Mouse (Mus musculus) retina, postnatal 7 days (tissue): ENCODE measurements around the gene Timd2.
A peak's percentile ranks its signal among the peaks of the same experiment; 100 is the strongest.
"Not testable (repeated sequence)": the region's sequence is repeated elsewhere in the genome, so short reads cannot be mapped to it uniquely, and the experiment has no call there.

Source experiments
- DNase-seq: peaks from one replicate; pipeline ENCODE4 v3.0.0-alpha.2; 2012; ENCODE audit warnings: low read depth, low spot score

Timd2 gene

GRCm38 (mm10) chr11:46665599-46666522 is 41.0 kb downstream of the Timd2 start:
- peak; percentile 9 for DNase-seq

- DNase-seq, result no peak
Observed at GRCm38 (mm10) chr11:46663215-46663614, 43.6 kb downstream of the Timd2 start.

- DNase-seq, result no peak
Observed at GRCm38 (mm10) chr11:46652476-46652875, 54.4 kb downstream of the Timd2 start.

GRCm38 (mm10) chr11:46649655-46650054 is 57.2 kb downstream of the Timd2 start:
- DNase-seq, result not testable (repeated sequence)

GRCm38 (mm10) chr11:46644824-46645223 is 62.0 kb downstream of the Timd2 start:
- no peak for DNase-seq

- DNase-seq, result no peak
Observed at GRCm38 (mm10) chr11:46636568-46636967, 70.3 kb downstream of the Timd2 start.

GRCm38 (mm10) chr11:46635516-46635915 is 71.3 kb downstream of the Timd2 start:
- DNase-seq, result not testable (repeated sequence)

GRCm38 (mm10) chr11:46631635-46632034 is 75.2 kb downstream of the Timd2 start:
- DNase-seq, result no peak

- no peak for DNase-seq
Observed at GRCm38 (mm10) chr11:46629211-46629795, 77.6 kb downstream of the Timd2 start, which contains the start of gene Dppa1. Dppa1 (minus strand) TSS chr11:46629261.

- DNase-seq, result no peak
Observed at GRCm38 (mm10) chr11:46620414-46621168, 86.3 kb downstream of the Timd2 start.

GRCm38 (mm10) chr11:46619929-46620328 is 86.9 kb downstream of the Timd2 start:
- DNase-seq, result no peak
